Mouse (Mus musculus) hindbrain, embryonic 15.5 days (tissue): ENCODE data around the gene Frem1. TPM values are rescaled to one million over a fixed set of nuclear protein-coding genes. Genes with fewer than 3 reads are reported as not detected.

Experiments
- ATAC-seq: fragments of 200-750 bp; cut with Nextera tagmentation; 2 replicates; pipeline ENCODE4 v1.8.0; 2017; ENCODE audit warnings: low read depth, moderate number of reproducible peaks, moderate TSS enrichment; ENCODE audit not compliant: low FRiP score
- H3K27ac ChIP-seq: fragments of 300-500 bp; sonication (generic); replicated peaks from 2 replicates; pipeline ENCODE4 v1.5.1; 2015; ENCODE audit warnings: mild to moderate bottlenecking, inconsistent platforms
- H3K27me3 ChIP-seq: fragments of 300-500 bp; sonication (generic); 2 replicates; pipeline ENCODE4 v1.6.1; 2015; ENCODE audit warnings: control low read depth, inconsistent platforms
- H3K36me3 ChIP-seq: fragments of 300-500 bp; sonication (generic); 2 replicates; pipeline ENCODE4 v1.6.1; 2015; ENCODE audit warnings: control low read depth, inconsistent platforms
- H3K4me1 ChIP-seq: fragments of 300-500 bp; sonication (generic); replicated peaks from 2 replicates; pipeline ENCODE4 v1.6.1; 2015; ENCODE audit warnings: control low read depth, inconsistent platforms
- H3K4me2 ChIP-seq: fragments of 300-500 bp; sonication (generic); 2 replicates; pipeline ENCODE4 v1.6.1; 2015; ENCODE audit warnings: moderate library complexity, mild to moderate bottlenecking, inconsistent platforms
- H3K4me3 ChIP-seq: fragments of 300-500 bp; sonication (generic); 2 replicates; pipeline ENCODE4 v1.5.1; 2015; ENCODE audit warnings: mild to moderate bottlenecking, inconsistent platforms
- H3K9ac ChIP-seq: fragments of 300-500 bp; sonication (generic); 2 replicates; pipeline ENCODE4 v1.6.1; 2015; ENCODE audit warnings: inconsistent platforms
- H3K9me3 ChIP-seq: fragments of 300-500 bp; sonication (generic); 2 replicates; pipeline ENCODE4 v1.6.1; 2016; ENCODE audit warnings: control low read depth, inconsistent platforms
- WGBS: fragments of 180-500 bp; shearing (Covaris S2); methylation state at CpG from one replicate; pipeline ENCODE4 v1.1.7; 2015; 5-methylcytosine and 5-hydroxymethylcytosine counted together
- polyA plus RNA-seq: library from polyadenylated mRNA; unstranded; fragments of >200 nt; fragmentation: Nextera tagmentation; extraction: Ambion mirVana; gene quantifications from 2 replicates; pipeline ENCODE4 v1.2.1, GENCODE M21; 2015

Gene Frem1
- 1.8 and 2.9 TPM in 2 replicates for polyA plus RNA-seq

GRCm38 (mm10) chr4:83051634-83052577, at the start of gene Frem1:
TSS of gene Frem1 (minus strand) at chr4:83052339.
- ATAC-seq, result peak; percentile 78; the same call in 1 of the 2 replicates
- Histone ChIP-seq H3K9ac (peak within 1 kb of the TSS; percentile 11; the same call in 1 of the 2 replicates), H3K36me3 (no peaks in the 10 kb centered on the region), H3K4me3 (peak within 1 kb of the TSS; percentile 29), H3K4me1 (peaks cover 16% of the 10 kb centered on the region), H3K9me3 (no peaks in the 10 kb centered on the region), H3K27ac (no peak within 1 kb of the TSS), H3K4me2 (peak within 1 kb of the TSS; percentile 58), H3K27me3 (no peaks in the 10 kb centered on the region)
- 1% methylated on average over 24 of the region's 24 CpGs for WGBS

GRCm38 (mm10) chr4:83099025-83099424, 46.9 kb upstream of the Frem1 start:
- H3K9me3 ChIP-seq, result no peaks in the 10 kb centered on the region
- 0 out of 2 replicates have a peak, but pooled peaks cover 2% of the 10 kb centered on the region for H3K4me1 ChIP-seq
- 92% methylated on average over 7 of the region's 7 CpGs for WGBS
- H3K36me3 ChIP-seq, result no peaks in the 10 kb centered on the region
- H3K4me2 ChIP-seq, result no peak overlapping the region
- H3K27ac ChIP-seq, result no peak overlapping the region
- no peak for ATAC-seq
- no peak overlapping the region for H3K4me3 ChIP-seq
- no peak overlapping the region for H3K9ac ChIP-seq
- no peaks in the 10 kb centered on the region for H3K27me3 ChIP-seq

DNA sequence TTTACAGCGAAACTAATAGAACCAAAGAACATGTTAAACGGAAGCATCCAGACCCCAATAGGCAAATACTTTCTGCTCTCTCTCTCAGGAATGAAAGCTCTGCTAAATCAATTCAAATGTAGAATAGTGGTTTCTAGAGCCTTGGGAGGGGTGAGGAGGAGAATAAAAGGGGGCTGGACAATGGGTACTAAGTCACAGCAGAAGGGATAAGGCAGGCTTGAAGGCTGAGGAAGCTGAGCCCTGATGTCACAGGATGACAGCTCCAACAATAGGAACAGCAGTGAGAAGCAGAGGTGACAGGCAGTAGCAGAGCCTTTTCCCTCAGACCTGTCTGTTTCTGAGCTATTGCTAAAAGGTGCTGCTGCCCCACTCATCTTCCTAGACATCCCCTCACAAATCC, 41.8 kb upstream of the Frem1 start:
- Histone ChIP-seq H3K4me1 (0 out of 2 replicates have a peak, but pooled peaks cover 2% of the 10 kb centered on the region), H3K27ac (no peak overlapping the region), H3K9me3 (no peaks in the 10 kb centered on the region), H3K4me3 (no peak overlapping the region), H3K4me2 (no peak overlapping the region), H3K36me3 (no peaks in the 10 kb centered on the region), H3K9ac (no peak overlapping the region), H3K27me3 (no peaks in the 10 kb centered on the region)
- WGBS, result 40% methylated on average over 2 of the region's 2 CpGs
- ATAC-seq, result no peak

DNA sequence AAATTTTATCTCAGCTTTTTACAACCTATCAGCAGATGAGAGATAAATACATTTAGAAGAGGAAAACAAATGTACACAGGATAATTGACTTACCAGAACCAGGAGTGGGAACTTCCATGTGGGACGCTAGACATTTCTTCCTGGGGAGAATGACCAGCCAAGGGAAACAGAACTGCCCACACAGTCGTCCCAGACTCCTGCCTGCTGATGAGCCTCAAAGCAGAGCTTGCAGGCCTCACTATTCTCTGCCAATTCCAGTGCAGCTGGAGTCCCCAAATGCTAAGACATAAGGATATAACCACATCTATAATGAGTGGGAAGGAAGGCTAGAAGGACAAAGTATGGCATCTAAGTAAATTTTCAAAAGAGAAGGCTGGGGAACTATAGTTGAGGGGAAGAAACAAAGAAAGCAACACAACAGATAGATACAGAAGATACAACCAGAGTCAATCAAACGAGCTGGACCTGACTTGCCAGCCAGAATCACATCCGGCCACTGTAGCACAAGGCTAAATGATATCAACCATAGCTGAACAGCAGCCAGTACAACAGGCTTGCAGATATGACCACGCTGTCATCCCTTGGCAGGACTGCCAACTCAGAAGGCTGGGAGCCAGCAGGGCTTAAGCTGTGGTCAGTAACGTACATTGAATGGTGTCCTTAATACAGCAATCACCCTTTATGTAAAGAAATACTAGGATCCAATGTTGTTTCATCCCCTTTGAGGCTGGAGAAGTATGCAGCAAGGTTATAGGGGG, 38.7 kb upstream of the Frem1 start:
- no peaks in the 10 kb centered on the region for H3K27me3 ChIP-seq
- WGBS, result 69% methylated on average over 6 of the region's 6 CpGs
- no peak overlapping the region for H3K4me2 ChIP-seq
- H3K4me3 ChIP-seq, result no peak overlapping the region
- no peaks in the 10 kb centered on the region for H3K4me1 ChIP-seq
- ATAC-seq, result no peak
- H3K36me3 ChIP-seq, result no peaks in the 10 kb centered on the region
- no peak overlapping the region for H3K9ac ChIP-seq
- H3K27ac ChIP-seq, result no peak overlapping the region
- H3K9me3 ChIP-seq, result no peaks in the 10 kb centered on the region

- Histone ChIP-seq H3K4me1 (no peaks in the 10 kb centered on the region), H3K9ac (no peak overlapping the region), H3K36me3 (no peaks in the 10 kb centered on the region), H3K27ac (no peak overlapping the region), H3K27me3 (no peaks in the 10 kb centered on the region), H3K4me3 (no peak overlapping the region), H3K4me2 (no peak overlapping the region), H3K9me3 (no peaks in the 10 kb centered on the region)
- 65% methylated on average over 13 of the region's 13 CpGs for WGBS
- ATAC-seq, result no peak
These were observed 28.4 kb upstream of the Frem1 start for GRCm38 (mm10) chr4:83080364-83081174.

DNA sequence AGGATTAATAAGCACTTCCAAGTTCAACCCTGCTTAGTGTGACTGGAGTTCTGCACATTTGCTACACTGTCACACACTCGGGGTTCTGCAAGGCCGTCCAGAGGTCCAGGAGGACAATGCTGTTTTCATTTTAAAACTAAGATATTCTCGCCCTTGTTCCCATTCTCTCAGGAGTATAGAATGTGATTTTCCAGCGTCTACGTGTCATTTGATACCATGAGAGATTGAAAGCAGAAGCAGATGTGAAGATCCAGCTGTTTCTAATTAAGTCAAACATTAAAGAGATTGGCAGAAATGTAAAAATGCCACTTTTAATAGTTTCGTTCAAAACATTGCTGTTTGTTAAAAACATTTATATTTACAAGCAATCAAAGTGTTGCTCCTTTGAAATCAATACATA, 12.1 kb upstream of the Frem1 start:
- 55% methylated on average over 6 of the region's 6 CpGs for WGBS
- H3K27ac ChIP-seq, result no peak overlapping the region
- ATAC-seq, result no peak
- no peaks in the 10 kb centered on the region for H3K4me1 ChIP-seq
- no peaks in the 10 kb centered on the region for H3K27me3 ChIP-seq
- no peaks in the 10 kb centered on the region for H3K36me3 ChIP-seq
- no peaks in the 10 kb centered on the region; the same call in 1 of the 2 replicates for H3K9me3 ChIP-seq
- H3K9ac ChIP-seq, result no peak overlapping the region
- H3K4me3 ChIP-seq, result no peak overlapping the region
- H3K4me2 ChIP-seq, result no peak overlapping the region

GRCm38 (mm10) chr4:83061564-83061963, 9.4 kb upstream of the Frem1 start:
- 92% methylated on average over 2 of the region's 2 CpGs for WGBS
- Histone ChIP-seq H3K9ac (no peak overlapping the region), H3K27ac (no peak overlapping the region), H3K27me3 (no peaks in the 10 kb centered on the region), H3K4me2 (no peak overlapping the region), H3K4me1 (no peaks in the 10 kb centered on the region), H3K9me3 (no peaks in the 10 kb centered on the region; the same call in 1 of the 2 replicates), H3K4me3 (no peak overlapping the region), H3K36me3 (no peaks in the 10 kb centered on the region)
- no peak for ATAC-seq

GRCm38 (mm10) chr4:83058617-83059016, 6.5 kb upstream of the Frem1 start:
- Histone ChIP-seq H3K4me2 (no peak overlapping the region), H3K27ac (no peak overlapping the region), H3K9ac (no peak overlapping the region), H3K27me3 (no peaks in the 10 kb centered on the region), H3K36me3 (no peaks in the 10 kb centered on the region), H3K4me3 (no peak overlapping the region), H3K4me1 (no peaks in the 10 kb centered on the region), H3K9me3 (no peaks in the 10 kb centered on the region; the same call in 1 of the 2 replicates)
- 13% methylated on average over 2 of the region's 2 CpGs for WGBS
- no peak for ATAC-seq

DNA sequence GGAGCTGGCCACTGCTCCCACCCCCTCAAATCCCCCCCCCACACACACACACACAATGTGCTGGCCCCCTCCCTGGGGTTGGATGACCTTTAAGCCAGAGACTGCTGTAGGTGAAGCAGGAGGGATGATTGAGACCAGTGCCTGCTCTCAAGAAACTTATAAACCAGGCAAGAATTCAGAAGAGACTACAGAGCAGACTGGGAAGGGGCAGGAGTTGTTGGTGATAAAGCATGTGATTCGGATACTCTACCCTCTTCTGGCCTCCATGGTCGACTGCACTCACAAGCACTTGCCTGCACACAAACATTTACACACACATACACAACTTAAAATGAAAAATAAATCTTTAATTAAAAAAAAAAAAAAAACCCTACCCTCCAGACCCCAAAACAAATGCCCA, 6.0 kb upstream of the Frem1 start:
- no peak overlapping the region for H3K4me3 ChIP-seq
- no peak for ATAC-seq
- H3K9ac ChIP-seq, result no peak overlapping the region
- no peaks in the 10 kb centered on the region for H3K36me3 ChIP-seq
- H3K4me1 ChIP-seq, result no peaks in the 10 kb centered on the region
- 30% methylated on average over 2 of the region's 2 CpGs for WGBS
- no peaks in the 10 kb centered on the region for H3K27me3 ChIP-seq
- no peak overlapping the region for H3K4me2 ChIP-seq
- no peaks in the 10 kb centered on the region; the same call in 1 of the 2 replicates for H3K9me3 ChIP-seq
- no peak overlapping the region for H3K27ac ChIP-seq

GRCm38 (mm10) chr4:83056496-83056895, 4.4 kb upstream of the Frem1 start:
- WGBS, result 84% methylated on average over 6 of the region's 6 CpGs
- H3K9ac ChIP-seq, result no peak overlapping the region
- H3K36me3 ChIP-seq, result no peaks in the 10 kb centered on the region
- H3K27me3 ChIP-seq, result no peaks in the 10 kb centered on the region
- no peaks in the 10 kb centered on the region; the same call in 1 of the 2 replicates for H3K9me3 ChIP-seq
- H3K27ac ChIP-seq, result no peak overlapping the region
- H3K4me2 ChIP-seq, result no peak overlapping the region
- H3K4me1 ChIP-seq, result peaks cover 10% of the 10 kb centered on the region
- ATAC-seq, result no peak
- no peak overlapping the region for H3K4me3 ChIP-seq

- no peak overlapping the region for H3K9ac ChIP-seq
- H3K36me3 ChIP-seq, result no peaks in the 10 kb centered on the region
- H3K9me3 ChIP-seq, result no peaks in the 10 kb centered on the region; the same call in 1 of the 2 replicates
- no peak overlapping the region for H3K4me3 ChIP-seq
- H3K27ac ChIP-seq, result no peak overlapping the region
- 76% methylated on average over 2 of the region's 2 CpGs for WGBS
- H3K27me3 ChIP-seq, result no peaks in the 10 kb centered on the region
- no peak overlapping the region for H3K4me2 ChIP-seq
- H3K4me1 ChIP-seq, result peaks cover 16% of the 10 kb centered on the region
- ATAC-seq, result no peak
These were observed 3.3 kb upstream of the Frem1 start for GRCm38 (mm10) chr4:83055444-83055843.
